ENCODE assay signal across 27 mouse cellular contexts in genomic region chr2:109443521-109444066, GRCm38 (mm10).
A peak's percentile ranks its signal among the peaks of the same experiment; 100 is the strongest.
DNase-seq lines count a peak whose midpoint lies in the region; ATAC-seq and TF ChIP-seq lines count a peak whose summit lies in the region.
"Had no signal": no experiment of that assay in that cellular context is flagged by ENCODE, and none has a peak within 500 bp of the region (broad histone marks: within the 10 kb centered on the region; RNA-seq: fewer than 3 reads in every experiment).

No protein-coding gene starts in this region.

- no peak overlapping the region for H3K27ac ChIP-seq in lung, postnatal 0 days (ENCODE audit: low read length)
- peak overlapping the region; percentile 78; the same call in 1 of the 2 replicates for H3K27ac ChIP-seq in CH12.LX (ENCODE audit: insufficient read depth, low read depth)
- H3K27ac ChIP-seq: embryonic facial prominence, embryonic 12.5 days; embryonic facial prominence, embryonic 15.5 days; heart, embryonic 10.5 days; heart, embryonic 13.5 days; hindbrain, embryonic 14.5 days; intestine, embryonic 15.5 days had no signal

- ATAC-seq in lung, postnatal 0 days: no peak
- ATAC-seq: CD4-positive, CD25-positive, alpha-beta regulatory T cell, adult 4 months; forebrain, embryonic 14.5 days; intestine, embryonic 15.5 days; Patski had no signal

- no peak for TF ChIP-seq EP300 in lung, postnatal 0 days (IDR thresholded peaks at IDR 0.05)
- TF ChIP-seq EP300 in CH12.LX (IDR thresholded peaks at IDR 0.05; ENCODE audit: low read length): peak; percentile 96

- H3K4me1 ChIP-seq in lung, postnatal 0 days (ENCODE audit: insufficient read depth, low read depth, low read length): no peaks in the 10 kb centered on the region
- H3K4me1 ChIP-seq in lung, adult 2 months (ENCODE audit: control insufficient read depth, insufficient read depth, low read length): no peaks in the 10 kb centered on the region
- peaks cover 18 to 28% of the 10 kb centered on the region in 2 experiments; a peak in 3 of 4 replicates for H3K4me1 ChIP-seq in CH12.LX (ENCODE audit: control insufficient read depth in 1 of 2, insufficient read depth in 2 of 2)
- H3K4me1 ChIP-seq: embryonic facial prominence, embryonic 12.5 days; embryonic facial prominence, embryonic 15.5 days; heart, embryonic 10.5 days; heart, embryonic 13.5 days; intestine, embryonic 15.5 days had no signal

- DNase-seq in adrenal gland, adult 2 months: peak; percentile 10
- no peak for DNase-seq in adrenal gland, adult 18-20 months (ENCODE audit: low spot score in 2 of 2)
- peak; percentile 2 for DNase-seq in lung, postnatal 0 days (ENCODE audit: low spot score)
- DNase-seq in lung, adult 2 months: no peak
- peak; percentile 44 for DNase-seq in CH12.LX (ENCODE audit: extremely low read depth)
- peak; percentile 3 for DNase-seq in telencephalon, adult 2 months (ENCODE audit: low read depth, low spot score)
- no peak for DNase-seq in heart, adult 11 months
- no peak for DNase-seq in cerebellum, adult 9-11 months
- DNase-seq: adrenal gland, adult 8-10 months; adrenal gland, postnatal 25 days; cerebellum, adult 18-20 months; cerebellum, adult 9-10 months; cerebellum, postnatal 25 days; gastrocnemius, postnatal 10 days; heart, adult 18-20 months; heart, postnatal 14 days; heart, postnatal 4 days; kidney, adult 11 months had no signal

- TF ChIP-seq RAD21 in CH12.LX (IDR thresholded peaks at IDR 0.05; ENCODE audit: low read depth, low read length): no peak

- no peaks in the 10 kb centered on the region for H3K79me2 ChIP-seq in CH12.LX (replicated peaks; ENCODE audit: control insufficient read depth, extremely low read depth, insufficient read depth, poor library complexity, severe bottlenecking)

- no peaks in the 10 kb centered on the region for H3K9me3 ChIP-seq in lung, postnatal 0 days (ENCODE audit: low read length)
- no peaks in the 10 kb centered on the region for H3K9me3 ChIP-seq in CH12.LX (replicated peaks; ENCODE audit: low read length)
- H3K9me3 ChIP-seq: embryonic facial prominence, embryonic 12.5 days; embryonic facial prominence, embryonic 15.5 days; heart, embryonic 10.5 days; heart, embryonic 13.5 days; intestine, embryonic 15.5 days had no signal

- H3K4me2 ChIP-seq in lung, postnatal 0 days (replicated peaks; ENCODE audit: low read depth, low read length): no peak overlapping the region
- peak overlapping the region; percentile 68 for H3K4me2 ChIP-seq in CH12.LX (ENCODE audit: insufficient read depth, low read depth, poor library complexity, severe bottlenecking)
- H3K4me2 ChIP-seq: embryonic facial prominence, embryonic 12.5 days; embryonic facial prominence, embryonic 15.5 days; heart, embryonic 13.5 days; hindbrain, embryonic 14.5 days; intestine, embryonic 15.5 days had no signal

- no peak overlapping the region for H3K4me3 ChIP-seq in lung, postnatal 0 days (ENCODE audit: low read depth, low read length)
- H3K4me3 ChIP-seq in lung, adult 2 months (replicated peaks; ENCODE audit: extremely low read depth, low read depth, low read length): no peak overlapping the region
- H3K4me3 ChIP-seq in CH12.LX (replicated peaks in 1 of 3; ENCODE audit: low read depth in 2 of 3, low read length in 2 of 3, poor library complexity in 1 of 3): no peak overlapping the region
- H3K4me3 ChIP-seq: embryonic facial prominence, embryonic 12.5 days; embryonic facial prominence, embryonic 15.5 days; heart, embryonic 10.5 days; heart, embryonic 13.5 days; intestine, embryonic 15.5 days had no signal

- no peaks in the 10 kb centered on the region for H3K27me3 ChIP-seq in lung, postnatal 0 days (replicated peaks; ENCODE audit: insufficient read depth, low read length)
- no peaks in the 10 kb centered on the region for H3K27me3 ChIP-seq in CH12.LX (replicated peaks)
- H3K27me3 ChIP-seq: embryonic facial prominence, embryonic 12.5 days; embryonic facial prominence, embryonic 15.5 days; heart, embryonic 13.5 days; intestine, embryonic 15.5 days; Patski had no signal

- 59% methylated on average over 3 of the region's 3 CpGs for WGBS in lung, postnatal 0 days
- WGBS in lung, adult 2 months: 57% methylated on average over 3 of the region's 3 CpGs

- no peak overlapping the region for H3K9ac ChIP-seq in lung, postnatal 0 days (replicated peaks; ENCODE audit: low read depth)
- peak overlapping the region; percentile 36; the same call in 1 of the 2 replicates for H3K9ac ChIP-seq in CH12.LX (ENCODE audit: insufficient read depth, low read depth)
- H3K9ac ChIP-seq: embryonic facial prominence, embryonic 12.5 days; embryonic facial prominence, embryonic 15.5 days; heart, embryonic 13.5 days; hindbrain, embryonic 14.5 days; intestine, embryonic 15.5 days had no signal

- no peak for TF ChIP-seq CTCF in lung, postnatal 0 days (IDR thresholded peaks at IDR 0.05)
- no peak for TF ChIP-seq CTCF in lung, adult 2 months (IDR thresholded peaks at IDR 0.05; ENCODE audit: insufficient read depth, low read length)
- no peak for TF ChIP-seq CTCF in CH12.LX (conservative IDR thresholded peaks at IDR 0.05 in 1 of 2, IDR thresholded peaks at IDR 0.05 in 1 of 2; ENCODE audit: low read depth in 2 of 2, low read length in 2 of 2)

- no peaks in the 10 kb centered on the region for H3K36me3 ChIP-seq in lung, postnatal 0 days (ENCODE audit: insufficient read depth, low read length)
- no peaks in the 10 kb centered on the region for H3K36me3 ChIP-seq in CH12.LX (replicated peaks in 1 of 2; ENCODE audit: control insufficient read depth in 1 of 2, insufficient read depth in 1 of 2, low read length in 1 of 2)
- H3K36me3 ChIP-seq: embryonic facial prominence, embryonic 12.5 days; embryonic facial prominence, embryonic 15.5 days; heart, embryonic 10.5 days; heart, embryonic 13.5 days; intestine, embryonic 15.5 days had no signal

- in situ Hi-C loops in CH12.LX (cut with MboI; ENCODE audit: low pct_ligation_motif_present, low pct_unique_long_range_greater_than_20kb, low sequenced_read_pairs): no loop called here

- no peak for TF ChIP-seq POLR2A in lung, adult 2 months (IDR thresholded peaks at IDR 0.05; ENCODE audit: borderline replicate concordance, extremely low read depth, low read depth, low read length)
- no peak for TF ChIP-seq POLR2A in CH12.LX (IDR thresholded peaks at IDR 0.05; ENCODE audit: low read depth, low read length)

- dilution Hi-C loops in CH12.LX (cut with MboI; ENCODE audit: extremely low pct_ligation_motif_present, extremely low pct_unique_long_range_greater_than_20kb, low sequenced_read_pairs): no loop called here

TF ChIP-seq in CH12.LX, 34 proteins besides CTCF, POLR2A, EP300 and RAD21 (continues in another document):
- peak; percentile 84 for TF ChIP-seq TCF12 (IDR thresholded peaks at IDR 0.05; ENCODE audit: low read depth, low read length)
- TF ChIP-seq SMC3 (IDR thresholded peaks at IDR 0.05; ENCODE audit: low read depth, low read length): no peak
- TF ChIP-seq MAZ (IDR thresholded peaks at IDR 0.05; ENCODE audit: low read depth, low read length): no peak
- TF ChIP-seq POLR2AphosphoS2 (IDR thresholded peaks at IDR 0.05; ENCODE audit: low read depth, low read length): no peak
- no peak for TF ChIP-seq HCFC1 (IDR thresholded peaks at IDR 0.05; ENCODE audit: low read depth, low read length)
- TF ChIP-seq MEF2A (IDR thresholded peaks at IDR 0.05; ENCODE audit: borderline replicate concordance, low read depth, low read length): peak; percentile 56; the same call in 1 of the 2 replicates
- TF ChIP-seq UBTF (IDR thresholded peaks at IDR 0.05; ENCODE audit: low read depth, low read length): no peak
- no peak; the same call in 1 of the 2 replicates for TF ChIP-seq MAFK (IDR thresholded peaks at IDR 0.05; ENCODE audit: insufficient replicate concordance, low read length)
- peak; percentile 69; the same call in 1 of the 2 replicates for TF ChIP-seq CHD2 (IDR thresholded peaks at IDR 0.05; ENCODE audit: low read length)
- TF ChIP-seq ZNF384 (IDR thresholded peaks at IDR 0.05; ENCODE audit: low read depth, low read length): no peak
- TF ChIP-seq MXI1 (IDR thresholded peaks at IDR 0.05; ENCODE audit: low read depth, low read length): peak; percentile 58; the same call in 1 of the 2 replicates
- peak; percentile 70; the same call in 1 of the 2 replicates for TF ChIP-seq RCOR1 (conservative IDR thresholded peaks at IDR 0.05; ENCODE audit: low read depth, low read length)
- TF ChIP-seq PAX5 (IDR thresholded peaks at IDR 0.05; ENCODE audit: low read length): no peak
- TF ChIP-seq TBP (conservative IDR thresholded peaks at IDR 0.05; ENCODE audit: low read depth, low read length): no peak
- peak; percentile 83 for TF ChIP-seq JUN (IDR thresholded peaks at IDR 0.05; ENCODE audit: insufficient read depth, low read depth, low read length)
- peak; percentile 57; the same call in 1 of the 2 replicates for TF ChIP-seq BHLHE40 (IDR thresholded peaks at IDR 0.05; ENCODE audit: low read depth, low read length)
- no peak for TF ChIP-seq ELF1 (IDR thresholded peaks at IDR 0.05; ENCODE audit: low read depth, low read length)
- peak; percentile 77 for TF ChIP-seq ETS1 (conservative IDR thresholded peaks at IDR 0.05; ENCODE audit: low read depth, low read length)
- TF ChIP-seq E2F4 (IDR thresholded peaks at IDR 0.05; ENCODE audit: insufficient replicate concordance, low read depth, low read length): no peak
- no peak for TF ChIP-seq USF1 (IDR thresholded peaks at IDR 0.05; ENCODE audit: low read depth, low read length)
- TF ChIP-seq USF2 (conservative IDR thresholded peaks at IDR 0.05; ENCODE audit: low read depth, low read length): no peak
- no peak for TF ChIP-seq NRF1 (IDR thresholded peaks at IDR 0.05; ENCODE audit: low read depth, low read length)
- no peak for TF ChIP-seq ZMIZ1 (IDR thresholded peaks at IDR 0.05; ENCODE audit: low read depth, low read length)
- peak; percentile 88 for TF ChIP-seq JUND (conservative IDR thresholded peaks at IDR 0.05; ENCODE audit: low read depth, low read length)
- TF ChIP-seq MYC (IDR thresholded peaks at IDR 0.05; ENCODE audit: low read depth, low read length): peak; percentile 72; the same call in 1 of the 2 replicates
- no peak for TF ChIP-seq ZKSCAN1 (IDR thresholded peaks at IDR 0.05; ENCODE audit: borderline replicate concordance, low read depth, low read length)
- 0 out of 2 replicates have a peak, but pooled peaks have one; percentile 24 for TF ChIP-seq NELFE (IDR thresholded peaks at IDR 0.05; ENCODE audit: low read depth, low read length)
- TF ChIP-seq KAT2A (IDR thresholded peaks at IDR 0.05; ENCODE audit: insufficient replicate concordance, low read length): no peak
- TF ChIP-seq IRF4 (IDR thresholded peaks at IDR 0.05; ENCODE audit: low read depth, low read length): peak; percentile 93
- TF ChIP-seq ZC3H11A (IDR thresholded peaks at IDR 0.05; ENCODE audit: low read depth, low read length): no peak
- peak; percentile 62; the same call in 1 of the 2 replicates for TF ChIP-seq MAX (IDR thresholded peaks at IDR 0.05; ENCODE audit: low read length)
- no peak for TF ChIP-seq GABPA (IDR thresholded peaks at IDR 0.05; ENCODE audit: insufficient replicate concordance, low read depth, low read length)

Comparison
In these comparisons a context has a peak if more than half of its experiments do, and no peak if none do; other contexts are left out.
1. DNase-seq: peak in adrenal gland, adult 2 months (single experiment), lung, postnatal 0 days (single experiment), CH12.LX (single experiment) and telencephalon, adult 2 months (single experiment); none in adrenal gland, adult 18-20 months (0 of 2), lung, adult 2 months (single experiment), heart, adult 11 months (single experiment) and cerebellum, adult 9-11 months (single experiment).